Mouse (Mus musculus) lung, postnatal 0 days (tissue): ENCODE results near the gene Tor3a. TPM values are rescaled to one million over a fixed set of nuclear protein-coding genes. Genes with fewer than 3 reads are reported as not detected.
A peak's percentile ranks its signal among the peaks of the same experiment; 100 is the strongest.

ENCODE experiments used
- ATAC-seq: fragments of 200-750 bp; cut with Nextera tagmentation; 2 replicates; pipeline ENCODE4 v1.8.0; 2017; ENCODE audit warnings: moderate library complexity
- DNase-seq: peaks from one replicate; pipeline ENCODE4 v3.0.0-alpha.2; 2016; ENCODE audit warnings: low spot score
- H3K27ac ChIP-seq: fragments of 300-500 bp; sonication (generic); 2 replicates; pipeline ENCODE4 v1.5.1; 2014; ENCODE audit warnings: antibody characterized with exemption, mild to moderate bottlenecking, low read length, mixed read lengths
- H3K27me3 ChIP-seq: fragments of 300-500 bp; sonication (generic); replicated peaks from 2 replicates; pipeline ENCODE4 v1.6.1; 2014; ENCODE audit warnings: low read length, mixed read lengths; ENCODE audit not compliant: insufficient read depth
- H3K36me3 ChIP-seq: fragments of 300-500 bp; sonication (generic); 2 replicates; pipeline ENCODE4 v1.6.1; 2014; ENCODE audit warnings: low read length, mixed read lengths; ENCODE audit not compliant: insufficient read depth
- H3K4me1 ChIP-seq: fragments of 300-500 bp; sonication (generic); 2 replicates; pipeline ENCODE4 v1.6.1; 2014; ENCODE audit warnings: antibody characterized with exemption, low read depth, low read length, mixed read lengths; ENCODE audit not compliant: insufficient read depth
- H3K4me2 ChIP-seq: fragments of 300-500 bp; sonication (generic); replicated peaks from 2 replicates; pipeline ENCODE4 v1.6.1; 2014; ENCODE audit warnings: low read depth, mild to moderate bottlenecking, low read length, moderate library complexity, mixed read lengths
- H3K4me3 ChIP-seq: fragments of 300-500 bp; sonication (generic); 2 replicates; pipeline ENCODE4 v1.5.1; 2014; ENCODE audit warnings: low read depth, low read length
- H3K9ac ChIP-seq: fragments of 300-500 bp; sonication (generic); replicated peaks from 2 replicates; pipeline ENCODE4 v1.6.1; 2014; ENCODE audit warnings: low read depth, mild to moderate bottlenecking
- H3K9me3 ChIP-seq: fragments of 300-500 bp; sonication (generic); 2 replicates; pipeline ENCODE4 v1.6.1; 2016; ENCODE audit warnings: low read length, mixed read lengths
- CTCF ChIP-seq: IDR thresholded peaks from 2 replicates; pipeline ENCODE4 v1.5.1; 2016; ENCODE audit warnings: antibody characterized with exemption, mild to moderate bottlenecking
- EP300 ChIP-seq: IDR thresholded peaks from 2 replicates; pipeline ENCODE4 v1.6.1; 2016; ENCODE audit warnings: antibody characterized with exemption, mild to moderate bottlenecking, control low read depth
- WGBS: fragments of 180-500 bp; shearing (Covaris S2); extraction: QIAGEN DNeasy Blood & Tissue Kit; methylation state at CpG from one replicate; pipeline ENCODE4 v1.1.7; 2014; 5-methylcytosine and 5-hydroxymethylcytosine counted together
- polyA plus RNA-seq: library from polyadenylated mRNA; unstranded; fragments of >200 nt; fragmentation: Nextera tagmentation; extraction: Ambion mirVana; gene quantifications from 2 replicates; pipeline ENCODE4 v1.2.1, GENCODE M21; 2015

Tor3a gene
- 36.1 and 37.8 TPM in 2 replicates for polyA plus RNA-seq

DNA sequence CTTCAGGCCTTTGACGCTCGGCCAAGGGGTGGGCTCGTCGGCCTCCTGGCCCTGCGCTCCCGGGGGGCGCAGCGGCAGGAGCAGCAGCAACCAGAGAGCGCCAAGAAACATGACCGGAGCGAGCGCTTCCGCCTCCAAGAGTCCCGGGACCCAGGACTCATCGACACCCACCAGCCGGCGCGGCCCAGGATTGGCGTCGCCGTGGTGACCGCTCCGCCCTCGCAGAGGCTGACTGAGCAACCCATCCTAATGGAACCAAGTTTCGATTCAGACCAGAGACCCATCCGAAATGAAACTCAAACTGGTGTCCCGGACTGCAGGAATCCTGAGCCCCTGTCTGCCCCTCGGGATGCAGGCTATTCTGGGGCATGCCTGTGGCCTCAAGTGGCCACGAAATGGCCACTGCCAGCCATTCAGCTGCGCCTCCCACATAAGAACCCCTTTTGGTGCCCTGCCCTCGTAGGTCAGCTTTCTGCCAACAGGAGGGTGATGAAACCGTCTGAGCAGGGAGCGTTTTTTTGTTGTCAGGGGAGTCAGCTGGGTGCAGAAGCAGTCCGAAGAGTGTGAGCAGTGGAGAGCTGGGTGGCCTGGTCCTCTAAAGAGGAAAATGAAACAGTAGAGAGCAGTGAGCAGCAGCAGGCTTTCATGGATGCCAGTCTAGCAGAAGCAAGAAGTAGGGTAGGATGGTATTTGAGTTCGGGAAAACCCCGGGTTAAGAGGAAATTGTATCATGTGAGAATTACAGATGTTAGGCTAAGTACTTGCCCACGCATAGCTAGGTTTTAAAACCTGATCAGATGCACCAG is at the start of gene Tor3a:
Gene Tor3a, minus strand, starts transcription at position 162 of the 806 bp plus-strand sequence.
- 7% methylated on average over 31 of the region's 37 CpGs for WGBS
- Histone ChIP-seq H3K27ac (peak within 1 kb of the TSS; percentile 91), H3K36me3 (no peaks in the 10 kb centered on the region), H3K27me3 (no peaks in the 10 kb centered on the region), H3K4me2 (peak within 1 kb of the TSS; percentile 97), H3K4me1 (peaks cover 9% of the 10 kb centered on the region; the same call in 1 of the 2 replicates), H3K9ac (peak within 1 kb of the TSS; percentile 77), H3K4me3 (peak within 1 kb of the TSS; percentile 74), H3K9me3 (no peaks in the 10 kb centered on the region)
- TF ChIP-seq EP300 (no peak), CTCF (no peak)
- ATAC-seq (peak; percentile 78), DNase-seq (peak; percentile 89)

DNA sequence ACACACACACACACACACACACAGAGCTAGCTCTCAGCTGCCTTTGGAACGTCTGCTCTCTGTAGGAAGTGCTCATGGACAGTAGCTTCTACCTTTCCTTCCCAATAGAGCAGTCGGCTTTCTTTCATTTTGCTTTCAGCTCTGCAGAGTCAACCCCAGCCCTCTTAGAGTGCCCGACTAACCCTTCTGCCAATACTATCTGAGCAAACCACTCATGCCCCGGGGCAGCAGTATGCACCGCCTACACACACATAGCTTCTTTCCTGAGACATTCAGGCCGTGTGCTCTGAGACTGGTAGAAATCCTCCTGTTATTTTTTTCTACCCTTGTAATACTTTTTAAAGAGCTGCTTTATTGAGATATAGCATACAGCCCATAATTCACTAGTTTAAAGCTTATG is 47.9 kb upstream of the Tor3a start:
- no peak for TF ChIP-seq EP300
- no peak for TF ChIP-seq CTCF
- Histone ChIP-seq H3K27me3 (no peaks in the 10 kb centered on the region), H3K4me3 (no peak overlapping the region), H3K9me3 (no peaks in the 10 kb centered on the region), H3K27ac (no peak overlapping the region), H3K4me1 (no peaks in the 10 kb centered on the region), H3K4me2 (no peak overlapping the region), H3K36me3 (no peaks in the 10 kb centered on the region), H3K9ac (no peak overlapping the region)
- ATAC-seq (no peak), DNase-seq (no peak)
- 38% methylated on average over 5 of the region's 6 CpGs for WGBS

DNA sequence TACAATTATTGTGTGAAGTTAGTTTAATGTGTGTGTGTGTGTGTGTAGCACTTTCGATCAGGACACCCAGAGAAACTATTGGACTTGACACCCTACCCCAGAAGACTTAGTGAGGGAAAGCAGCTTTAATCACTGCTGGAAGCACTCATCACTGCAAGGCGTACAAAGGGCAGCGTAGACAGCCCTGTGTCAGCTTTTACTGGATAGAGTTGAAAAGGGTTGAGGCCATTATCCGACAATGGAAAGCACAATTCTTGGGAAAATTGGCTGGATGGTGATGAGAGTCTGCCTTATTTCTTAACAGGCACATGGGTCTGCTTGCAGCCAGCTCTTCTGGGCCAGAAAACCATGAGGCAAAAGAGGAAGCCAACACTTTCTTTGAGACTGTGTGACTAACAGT is 45.9 kb upstream of the Tor3a start:
- TF ChIP-seq CTCF (no peak), EP300 (no peak)
- 69% methylated on average over 4 of the region's 4 CpGs for WGBS
- no peak overlapping the region for H3K4me3 ChIP-seq
- no peaks in the 10 kb centered on the region for H3K4me1 ChIP-seq
- H3K27ac ChIP-seq = no peak overlapping the region
- no peaks in the 10 kb centered on the region for H3K9me3 ChIP-seq
- H3K9ac ChIP-seq = no peak overlapping the region
- DNase-seq (no peak), ATAC-seq (no peak)
- H3K27me3 ChIP-seq = no peaks in the 10 kb centered on the region
- no peaks in the 10 kb centered on the region for H3K36me3 ChIP-seq
- H3K4me2 ChIP-seq = no peak overlapping the region

DNA sequence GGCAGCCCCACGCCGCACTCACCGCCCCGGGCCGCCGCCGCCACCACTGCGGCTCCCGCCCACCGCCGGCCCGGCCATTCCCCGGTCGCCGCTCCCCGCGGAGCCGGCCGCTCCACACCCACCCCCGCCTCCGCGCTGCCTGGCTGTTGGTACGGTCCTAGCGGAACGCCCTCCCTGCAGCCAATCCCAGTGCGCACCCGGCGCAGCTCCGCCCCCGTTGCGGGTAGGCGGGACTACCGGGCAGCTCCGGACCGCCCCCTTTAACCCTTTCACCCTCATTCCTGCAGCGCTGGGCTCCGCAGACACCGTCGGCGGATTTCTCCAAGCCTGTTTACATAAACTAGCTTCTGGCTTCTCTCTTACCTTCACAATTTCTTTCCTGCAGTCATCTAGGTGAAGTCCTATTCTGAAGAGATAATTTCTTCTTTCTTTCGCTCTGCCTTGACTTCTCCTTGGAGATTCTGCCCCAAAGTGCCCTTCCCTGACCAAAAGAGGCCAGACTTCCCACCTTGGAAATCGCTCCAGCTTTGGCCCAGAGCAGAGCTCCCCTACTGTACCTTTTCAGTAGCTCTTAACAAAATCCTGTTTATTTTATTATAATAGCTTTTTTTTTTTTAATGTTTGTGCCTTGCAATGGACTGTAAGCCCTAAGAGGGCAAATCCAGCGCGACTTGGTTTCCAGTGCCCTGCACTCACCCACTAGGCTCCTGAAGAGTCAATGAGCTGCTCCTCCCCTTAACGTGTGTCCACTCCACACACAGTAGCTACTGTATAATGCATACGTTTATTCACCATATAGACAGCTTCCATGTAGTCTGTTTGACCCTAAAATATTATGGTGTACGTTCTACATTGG is 45.0 kb upstream of the Tor3a start, which contains the start of gene Fam20b:
Gene Fam20b, minus strand, starts transcription at position 137 of the 856 bp plus-strand sequence.
- Histone ChIP-seq H3K27ac (peak within 1 kb of the TSS; percentile 96), H3K4me3 (peak within 1 kb of the TSS; percentile 91), H3K27me3 (no peaks in the 10 kb centered on the region), H3K9me3 (no peaks in the 10 kb centered on the region), H3K4me1 (no peaks in the 10 kb centered on the region), H3K9ac (peak within 1 kb of the TSS; percentile 79), H3K4me2 (peak within 1 kb of the TSS; percentile 70), H3K36me3 (no peaks in the 10 kb centered on the region)
- DNase-seq (peak; percentile 96), ATAC-seq (peak; percentile 98)
- WGBS = 2% methylated on average over 28 of the region's 47 CpGs
- TF ChIP-seq EP300 (no peak; the same call in 1 of the 2 replicates), CTCF (no peak)

DNA sequence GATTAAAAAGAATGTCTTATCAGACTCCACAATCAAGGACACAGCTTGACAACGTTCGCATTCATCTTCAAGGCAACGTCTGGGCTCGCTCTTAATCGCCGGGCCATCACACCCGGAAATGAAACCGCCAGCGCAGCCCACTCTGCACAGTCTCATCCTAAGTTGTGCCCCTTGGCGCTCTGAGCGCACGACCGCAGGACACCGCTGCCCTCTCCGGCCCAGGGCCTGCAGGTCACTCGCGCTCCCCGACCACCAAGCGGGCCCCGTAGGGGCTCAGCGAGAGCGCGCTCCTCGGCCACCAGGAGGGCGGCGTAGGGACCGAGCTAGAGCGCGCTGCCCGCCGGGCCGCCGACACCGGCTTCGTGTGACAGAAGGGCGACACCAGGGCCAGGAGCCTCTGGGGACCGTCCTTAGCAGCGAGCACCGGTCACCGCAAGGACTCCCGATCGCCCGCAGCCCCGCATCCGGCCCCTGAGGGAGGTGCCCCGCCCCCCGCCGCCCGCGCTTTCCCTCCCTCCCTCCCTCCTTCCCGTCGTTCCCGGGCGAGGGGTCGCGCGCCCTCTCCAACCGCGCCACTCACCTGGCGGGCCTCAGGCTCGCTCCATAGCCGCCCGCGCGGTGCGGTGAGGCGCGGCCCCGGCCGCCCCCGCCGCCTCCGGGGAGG is 44.3 kb upstream of the Tor3a start:
- peak overlapping the region; percentile 96 for H3K27ac ChIP-seq
- no peak for TF ChIP-seq EP300
- peak; percentile 55 for TF ChIP-seq CTCF
- H3K9me3 ChIP-seq = no peaks in the 10 kb centered on the region
- H3K4me2 ChIP-seq = peak overlapping the region; percentile 70
- WGBS = 1% methylated on average over 42 of the region's 73 CpGs
- no peaks in the 10 kb centered on the region for H3K36me3 ChIP-seq
- no peaks in the 10 kb centered on the region for H3K4me1 ChIP-seq
- DNase-seq (peak; percentile 69), ATAC-seq (peak; percentile 71)
- H3K4me3 ChIP-seq = peak overlapping the region; percentile 91
- peak overlapping the region; percentile 79 for H3K9ac ChIP-seq
- H3K27me3 ChIP-seq = no peaks in the 10 kb centered on the region
